Mouse (Mus musculus) E14TG2a.4 (cell line): ENCODE data around the gene Lonp2.

Experiments
- H3K27me3 ChIP-seq: 2 replicates; pipeline ENCODE4 v1.6.1; 2014; ENCODE audit warnings: low read length, control low read depth; ENCODE audit not compliant: insufficient read depth
- H3K36me3 ChIP-seq: 2 replicates; pipeline ENCODE4 v1.6.1; 2014; ENCODE audit warnings: low read length, control low read depth; ENCODE audit not compliant: insufficient read depth
- H3K4me1 ChIP-seq: replicated peaks from 2 replicates; pipeline ENCODE4 v1.6.1; 2014; ENCODE audit warnings: low read depth, low read length, control low read depth
- H3K4me3 ChIP-seq: replicated peaks from 2 replicates; pipeline ENCODE4 v1.5.1; 2014; ENCODE audit warnings: mild to moderate bottlenecking, low read length
- H3K9me3 ChIP-seq: 2 replicates; pipeline ENCODE4 v1.6.1; 2014; ENCODE audit warnings: low read length, control low read depth
- CTCF ChIP-seq: conservative IDR thresholded peaks from 2 replicates; pipeline ENCODE4 v1.5.1; 2014; ENCODE audit warnings: low read length
- NANOG ChIP-seq: IDR thresholded peaks from 2 replicates; pipeline ENCODE4 v1.6.1; 2014; ENCODE audit warnings: borderline replicate concordance, low read length, mixed read lengths
- POU5F1 ChIP-seq: IDR thresholded peaks from 2 replicates; pipeline ENCODE4 v1.6.1; 2014; ENCODE audit warnings: low read length, borderline replicate concordance

The Lonp2 gene

GRCm38 (mm10) chr8:86586058-86586457 lies 37.8 kb upstream of the Lonp2 start:
- Histone ChIP-seq H3K27me3 (no peaks in the 10 kb centered on the region; the same call in 1 of the 2 replicates), H3K9me3 (no peaks in the 10 kb centered on the region), H3K36me3 (no peaks in the 10 kb centered on the region), H3K4me3 (no peak overlapping the region), H3K4me1 (peaks cover 8% of the 10 kb centered on the region; the same call in 1 of the 2 replicates)
- TF ChIP-seq NANOG (no peak), CTCF (no peak), POU5F1 (no peak)

GRCm38 (mm10) chr8:86586642-86587041 lies 37.2 kb upstream of the Lonp2 start:
- Histone ChIP-seq H3K27me3 (no peaks in the 10 kb centered on the region; the same call in 1 of the 2 replicates), H3K36me3 (no peaks in the 10 kb centered on the region), H3K4me1 (peaks cover 8% of the 10 kb centered on the region; the same call in 1 of the 2 replicates), H3K9me3 (no peaks in the 10 kb centered on the region), H3K4me3 (no peak overlapping the region)
- no peak for TF ChIP-seq CTCF
- TF ChIP-seq POU5F1 = no peak
- no peak for TF ChIP-seq NANOG

DNA sequence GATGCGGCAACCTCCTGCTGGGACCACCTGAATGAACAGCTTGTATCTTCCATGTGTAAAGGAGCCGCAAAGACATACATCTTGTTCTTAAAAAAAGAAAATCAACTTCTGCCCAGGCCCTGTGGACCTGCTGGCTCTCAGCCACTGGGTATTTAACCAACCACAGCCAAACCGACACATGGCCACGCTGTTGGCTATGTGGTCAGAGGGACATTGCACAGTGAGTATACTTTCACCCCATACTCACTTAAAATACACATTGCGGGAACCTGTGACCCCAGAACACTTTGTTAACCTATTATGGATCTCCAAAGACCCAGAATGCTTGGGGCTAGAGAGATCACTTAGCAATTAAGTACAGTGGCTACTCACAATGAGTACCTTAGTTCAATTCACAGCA lies 35.5 kb upstream of the Lonp2 start:
- H3K36me3 ChIP-seq = no peaks in the 10 kb centered on the region
- no peaks in the 10 kb centered on the region; the same call in 1 of the 2 replicates for H3K27me3 ChIP-seq
- peaks cover 8% of the 10 kb centered on the region; the same call in 1 of the 2 replicates for H3K4me1 ChIP-seq
- H3K9me3 ChIP-seq = no peaks in the 10 kb centered on the region
- TF ChIP-seq CTCF (no peak), POU5F1 (no peak), NANOG (no peak)
- no peak overlapping the region for H3K4me3 ChIP-seq

DNA sequence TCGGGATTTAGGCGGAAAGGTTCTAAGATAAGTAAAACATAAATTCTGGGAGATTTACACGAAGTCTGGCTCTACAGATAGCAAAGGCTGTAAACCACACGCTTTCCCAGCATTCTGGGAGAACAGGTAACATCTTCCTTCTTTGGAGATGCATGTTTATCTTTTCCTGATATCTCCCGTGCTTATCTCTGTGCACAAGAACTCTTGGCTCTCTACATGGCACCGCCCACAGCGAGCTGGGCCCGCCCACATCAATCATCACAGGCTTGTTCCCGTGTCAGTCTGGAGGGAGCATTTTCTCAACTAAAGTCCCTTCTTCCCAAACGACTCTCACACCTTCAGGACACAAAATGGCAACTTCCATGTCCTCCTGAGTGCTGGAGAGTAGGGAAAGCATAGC lies 30.7 kb upstream of the Lonp2 start:
- no peak overlapping the region for H3K4me3 ChIP-seq
- no peaks in the 10 kb centered on the region for H3K9me3 ChIP-seq
- no peaks in the 10 kb centered on the region for H3K36me3 ChIP-seq
- no peaks in the 10 kb centered on the region for H3K4me1 ChIP-seq
- TF ChIP-seq NANOG (no peak), CTCF (no peak), POU5F1 (no peak)
- H3K27me3 ChIP-seq = no peaks in the 10 kb centered on the region; the same call in 1 of the 2 replicates

- H3K9me3 ChIP-seq = no peaks in the 10 kb centered on the region
- H3K4me3 ChIP-seq = no peak overlapping the region
- no peak for TF ChIP-seq NANOG
- TF ChIP-seq CTCF = no peak
- no peak for TF ChIP-seq POU5F1
- no peaks in the 10 kb centered on the region; the same call in 1 of the 2 replicates for H3K27me3 ChIP-seq
- no peaks in the 10 kb centered on the region for H3K36me3 ChIP-seq
- H3K4me1 ChIP-seq = no peaks in the 10 kb centered on the region
Observed at GRCm38 (mm10) chr8:86594159-86594796, 29.6 kb upstream of the Lonp2 start.

DNA sequence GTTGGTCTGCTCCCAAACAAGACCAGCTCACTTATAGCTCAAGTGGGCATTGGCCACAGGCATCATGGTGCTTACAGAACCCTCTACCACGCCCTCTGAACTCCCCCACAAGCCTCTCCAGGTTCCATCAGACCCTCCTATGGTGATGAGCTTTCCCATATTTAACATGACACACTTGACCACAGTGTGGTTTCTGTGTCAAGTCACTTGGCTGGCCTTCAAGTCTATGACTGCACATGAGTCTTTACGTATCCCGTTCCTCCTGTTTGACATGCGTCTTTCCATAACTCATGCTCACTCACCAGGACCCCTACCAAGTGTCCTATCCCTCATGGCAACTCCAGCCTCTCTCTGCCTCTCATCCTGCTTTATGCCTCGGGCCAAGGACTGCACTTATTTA lies 28.2 kb upstream of the Lonp2 start:
- no peaks in the 10 kb centered on the region for H3K4me1 ChIP-seq
- no peaks in the 10 kb centered on the region; the same call in 1 of the 2 replicates for H3K27me3 ChIP-seq
- no peak overlapping the region for H3K4me3 ChIP-seq
- H3K9me3 ChIP-seq = no peaks in the 10 kb centered on the region
- TF ChIP-seq NANOG = no peak
- no peak for TF ChIP-seq CTCF
- no peak for TF ChIP-seq POU5F1
- H3K36me3 ChIP-seq = no peaks in the 10 kb centered on the region

DNA sequence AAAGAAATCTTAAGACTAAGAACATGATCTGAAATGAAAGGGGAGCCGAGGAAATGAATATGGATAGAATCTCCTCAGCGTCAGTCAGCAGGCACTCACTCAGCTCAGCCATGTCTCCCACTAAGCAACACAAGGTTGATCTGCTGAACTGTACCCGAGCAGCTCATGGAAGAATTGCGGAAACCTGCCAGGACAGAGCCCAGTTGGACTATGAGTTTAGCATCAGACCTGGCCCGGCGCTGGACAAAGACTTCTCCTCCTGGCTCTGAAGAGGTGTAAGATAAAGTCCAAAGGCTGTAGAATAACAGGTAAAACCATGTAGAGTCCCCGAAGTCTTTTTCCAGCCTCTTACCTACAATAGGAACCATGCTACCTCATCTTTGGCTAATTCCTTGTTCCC lies 26.2 kb upstream of the Lonp2 start:
- Histone ChIP-seq H3K27me3 (no peaks in the 10 kb centered on the region; the same call in 1 of the 2 replicates), H3K4me3 (no peak overlapping the region), H3K4me1 (no peaks in the 10 kb centered on the region), H3K36me3 (no peaks in the 10 kb centered on the region), H3K9me3 (no peaks in the 10 kb centered on the region)
- TF ChIP-seq CTCF (no peak), NANOG (no peak), POU5F1 (no peak)

DNA sequence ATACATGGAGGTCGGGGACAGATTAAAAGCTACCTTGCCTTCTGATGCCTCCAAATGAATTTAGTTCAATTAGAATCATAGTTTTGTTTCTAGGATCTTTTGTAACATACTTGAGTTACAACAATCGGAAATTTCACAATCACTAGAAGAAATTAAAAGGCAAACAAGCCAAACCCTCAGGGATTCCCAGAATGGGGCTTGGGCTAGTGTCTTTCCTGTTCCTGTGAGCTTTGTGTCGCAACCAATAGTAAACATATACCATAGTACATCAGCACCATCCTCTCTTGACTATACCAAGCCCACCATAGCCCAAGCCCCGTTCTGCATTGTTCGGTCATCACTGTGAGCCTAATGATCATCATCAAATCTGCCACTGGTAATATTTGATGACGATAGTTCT lies 24.5 kb upstream of the Lonp2 start:
- Histone ChIP-seq H3K36me3 (no peaks in the 10 kb centered on the region), H3K4me3 (no peak overlapping the region), H3K27me3 (no peaks in the 10 kb centered on the region; the same call in 1 of the 2 replicates), H3K4me1 (no peaks in the 10 kb centered on the region), H3K9me3 (no peaks in the 10 kb centered on the region)
- TF ChIP-seq NANOG (no peak), POU5F1 (no peak), CTCF (no peak)
